Mouse (Mus musculus) stomach, embryonic 14.5 days (tissue): ENCODE data around the gene Olfr287. TPM values are rescaled to one million over a fixed set of nuclear protein-coding genes. Genes with fewer than 3 reads are reported as not detected.
A peak's percentile ranks its signal among the peaks of the same experiment; 100 is the strongest.

Experiments used
- ATAC-seq: fragments of 200-750 bp; cut with Nextera tagmentation; 2 replicates; pipeline ENCODE4 v1.8.0; 2017; ENCODE audit warnings: low read depth, moderate TSS enrichment; ENCODE audit not compliant: insufficient number of reproducible peaks, insufficient read depth, low FRiP score
- H3K27ac ChIP-seq: fragments of 300-500 bp; sonication (generic); 2 replicates; pipeline ENCODE4 v1.5.1; 2014; ENCODE audit warnings: mild to moderate bottlenecking, low read length, moderate library complexity, mixed read lengths
- H3K27me3 ChIP-seq: fragments of 300-500 bp; sonication (generic); 2 replicates; pipeline ENCODE4 v1.6.1; 2014; ENCODE audit warnings: low read length, control low read depth, mixed read lengths; ENCODE audit not compliant: control insufficient read depth, insufficient read depth
- H3K36me3 ChIP-seq: fragments of 300-500 bp; sonication (generic); 2 replicates; pipeline ENCODE4 v1.6.1; 2014; ENCODE audit warnings: mild to moderate bottlenecking, control low read depth, low read length, moderate library complexity, mixed read lengths; ENCODE audit not compliant: control insufficient read depth, insufficient read depth
- H3K4me1 ChIP-seq: fragments of 300-500 bp; sonication (generic); 2 replicates; pipeline ENCODE4 v1.6.1; 2014; ENCODE audit warnings: low read length, control low read depth, mixed read lengths; ENCODE audit not compliant: control insufficient read depth, insufficient read depth
- H3K4me2 ChIP-seq: fragments of 300-500 bp; sonication (generic); replicated peaks from 2 replicates; pipeline ENCODE4 v1.6.1; 2014; ENCODE audit warnings: low read depth, low read length, control low read depth
- H3K4me3 ChIP-seq: fragments of 300-500 bp; sonication (generic); 2 replicates; pipeline ENCODE4 v1.5.1; 2014; ENCODE audit warnings: low read depth, low read length, control low read depth
- H3K9ac ChIP-seq: fragments of 300-500 bp; sonication (generic); replicated peaks from 2 replicates; pipeline ENCODE4 v1.6.1; 2014; ENCODE audit warnings: low read depth, mild to moderate bottlenecking, control low read depth, low read length, moderate library complexity, mixed read lengths
- H3K9me3 ChIP-seq: fragments of 300-500 bp; sonication (generic); 2 replicates; pipeline ENCODE4 v1.6.1; 2016; ENCODE audit warnings: low read depth, low read length, control low read depth; ENCODE audit not compliant: control insufficient read depth
- WGBS: fragments of 180-500 bp; shearing (Covaris S2); extraction: QIAGEN DNeasy Blood & Tissue Kit; methylation state at CpG from one replicate; pipeline ENCODE4 v1.1.7; 2014; 5-methylcytosine and 5-hydroxymethylcytosine counted together
- polyA plus RNA-seq: library from polyadenylated mRNA; unstranded; fragments of >200 nt; fragmentation: Nextera tagmentation; extraction: Ambion mirVana; gene quantifications from 2 replicates; pipeline ENCODE4 v1.2.1, GENCODE M21; 2014

The Olfr287 gene
- polyA plus RNA-seq, 1 experiment from 2014 or later = not detected

GRCm38 (mm10) chr15:98177320-98177719, 43.5 kb downstream of the Olfr287 start:
- Histone ChIP-seq H3K27me3 (peaks cover 3% of the 10 kb centered on the region; the same call in 1 of the 2 replicates), H3K9me3 (no peaks in the 10 kb centered on the region), H3K4me2 (no peak overlapping the region), H3K9ac (no peak overlapping the region), H3K27ac (no peak overlapping the region), H3K4me3 (no peak overlapping the region), H3K4me1 (no peaks in the 10 kb centered on the region), H3K36me3 (no peaks in the 10 kb centered on the region)
- ATAC-seq = no peak
- 69% methylated on average over 3 of the region's 3 CpGs for whole genome bisulfite sequencing

DNA sequence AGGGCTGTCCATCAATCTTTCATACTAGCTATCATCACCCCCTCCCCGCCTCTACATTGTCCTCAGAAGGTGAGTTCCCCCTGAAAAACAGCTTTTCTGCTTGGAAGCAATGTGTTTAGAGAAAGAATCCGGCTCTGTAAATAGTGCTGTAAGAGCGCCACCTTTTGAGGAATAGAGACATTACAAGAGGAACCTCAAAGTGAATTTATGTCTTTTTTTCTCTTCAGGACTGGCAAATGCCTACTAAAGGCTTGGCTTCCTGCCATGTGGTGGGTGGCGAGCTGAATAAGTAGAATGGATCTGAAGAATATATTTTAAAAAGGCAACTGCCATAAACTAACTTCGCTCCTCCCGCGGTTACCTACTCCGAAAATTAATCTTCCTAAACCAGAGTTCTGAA, 47.0 kb downstream of the Olfr287 start:
- H3K4me2 ChIP-seq = no peak overlapping the region
- 39% methylated on average over 8 of the region's 8 CpGs for whole genome bisulfite sequencing
- H3K9me3 ChIP-seq = no peaks in the 10 kb centered on the region
- H3K27ac ChIP-seq = no peak overlapping the region
- ATAC-seq = no peak
- no peak overlapping the region for H3K9ac ChIP-seq
- H3K36me3 ChIP-seq = no peaks in the 10 kb centered on the region
- no peaks in the 10 kb centered on the region for H3K4me1 ChIP-seq
- no peak overlapping the region for H3K4me3 ChIP-seq
- H3K27me3 ChIP-seq = peaks cover 18% of the 10 kb centered on the region

DNA sequence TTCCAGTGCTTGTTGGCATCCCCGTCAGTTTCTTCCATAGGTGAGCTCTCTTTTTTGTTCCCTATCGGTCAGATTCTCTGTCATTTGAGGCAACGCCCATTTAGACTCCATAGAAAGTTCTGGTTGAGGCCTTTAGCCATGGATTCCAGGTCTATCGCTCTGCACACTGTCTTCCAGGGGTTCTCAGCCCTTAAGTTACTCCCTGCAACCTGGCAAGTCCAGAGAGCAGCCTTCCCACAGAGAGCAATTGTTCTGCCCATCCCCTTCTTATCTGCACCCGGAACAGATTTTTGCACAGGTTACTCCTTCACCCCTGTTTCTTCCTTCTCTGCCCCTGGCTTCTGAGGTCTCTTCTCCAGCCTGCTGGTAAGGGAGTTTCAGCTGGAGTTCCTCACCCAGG, 48.7 kb downstream of the Olfr287 start:
- no peak for ATAC-seq
- H3K27me3 ChIP-seq = peaks cover 33% of the 10 kb centered on the region
- no peak overlapping the region for H3K4me3 ChIP-seq

GRCm38 (mm10) chr15:98170917-98171316, 49.9 kb downstream of the Olfr287 start:
- Histone ChIP-seq H3K9ac (no peak overlapping the region), H3K4me1 (peaks cover 7% of the 10 kb centered on the region; the same call in 1 of the 2 replicates), H3K27me3 (peaks cover 44% of the 10 kb centered on the region), H3K4me2 (no peak overlapping the region), H3K4me3 (no peak overlapping the region), H3K27ac (no peak overlapping the region), H3K36me3 (no peaks in the 10 kb centered on the region), H3K9me3 (no peaks in the 10 kb centered on the region)
- WGBS = 69% methylated on average over 9 of the region's 9 CpGs
- no peak for ATAC-seq

More for the DNA sequence above, 48.7 kb downstream of the Olfr287 start:
- 65% methylated on average over 5 of the region's 5 CpGs for WGBS
- Histone ChIP-seq H3K9me3 (no peaks in the 10 kb centered on the region), H3K4me1 (peaks cover 7% of the 10 kb centered on the region; the same call in 1 of the 2 replicates), H3K4me2 (no peak overlapping the region), H3K27ac (no peak overlapping the region), H3K9ac (no peak overlapping the region), H3K36me3 (no peaks in the 10 kb centered on the region)

DNA sequence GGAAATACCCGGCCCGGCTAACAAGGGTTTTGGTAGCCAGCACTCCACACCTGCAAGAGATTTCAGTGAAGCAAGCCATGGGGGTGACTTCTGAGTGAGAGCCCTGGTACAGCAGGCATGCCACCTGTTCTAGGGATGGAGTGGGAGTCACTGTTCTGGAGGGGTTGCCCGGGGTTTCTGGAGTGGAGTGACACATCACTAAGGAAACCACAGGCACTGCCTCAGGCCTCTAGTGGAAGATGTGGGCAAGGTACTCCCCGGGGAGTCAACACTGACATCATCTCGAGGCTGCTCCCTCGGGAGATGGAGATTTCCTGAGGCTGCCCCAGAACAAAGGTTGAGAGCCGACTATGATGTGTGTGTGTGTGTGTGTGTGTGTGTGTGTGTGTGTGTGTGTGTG, 50.5 kb downstream of the Olfr287 start:
- Histone ChIP-seq H3K27me3 (peaks cover 44% of the 10 kb centered on the region), H3K9me3 (no peaks in the 10 kb centered on the region), H3K27ac (no peak overlapping the region), H3K4me2 (no peak overlapping the region), H3K4me1 (peaks cover 7% of the 10 kb centered on the region; the same call in 1 of the 2 replicates), H3K9ac (no peak overlapping the region), H3K4me3 (no peak overlapping the region), H3K36me3 (no peaks in the 10 kb centered on the region)
- no peak for ATAC-seq
- 40% methylated on average over 7 of the region's 7 CpGs for WGBS

- Histone ChIP-seq H3K9me3 (no peaks in the 10 kb centered on the region), H3K9ac (no peak overlapping the region), H3K27ac (no peak overlapping the region), H3K36me3 (no peaks in the 10 kb centered on the region), H3K4me3 (no peak overlapping the region), H3K4me1 (peaks cover 7% of the 10 kb centered on the region; the same call in 1 of the 2 replicates), H3K4me2 (no peak overlapping the region), H3K27me3 (peaks cover 44% of the 10 kb centered on the region)
- 4% methylated on average over 19 of the region's 19 CpGs for WGBS
- ATAC-seq = no peak
These were observed 52.2 kb downstream of the Olfr287 start for GRCm38 (mm10) chr15:98168622-98169004.

DNA sequence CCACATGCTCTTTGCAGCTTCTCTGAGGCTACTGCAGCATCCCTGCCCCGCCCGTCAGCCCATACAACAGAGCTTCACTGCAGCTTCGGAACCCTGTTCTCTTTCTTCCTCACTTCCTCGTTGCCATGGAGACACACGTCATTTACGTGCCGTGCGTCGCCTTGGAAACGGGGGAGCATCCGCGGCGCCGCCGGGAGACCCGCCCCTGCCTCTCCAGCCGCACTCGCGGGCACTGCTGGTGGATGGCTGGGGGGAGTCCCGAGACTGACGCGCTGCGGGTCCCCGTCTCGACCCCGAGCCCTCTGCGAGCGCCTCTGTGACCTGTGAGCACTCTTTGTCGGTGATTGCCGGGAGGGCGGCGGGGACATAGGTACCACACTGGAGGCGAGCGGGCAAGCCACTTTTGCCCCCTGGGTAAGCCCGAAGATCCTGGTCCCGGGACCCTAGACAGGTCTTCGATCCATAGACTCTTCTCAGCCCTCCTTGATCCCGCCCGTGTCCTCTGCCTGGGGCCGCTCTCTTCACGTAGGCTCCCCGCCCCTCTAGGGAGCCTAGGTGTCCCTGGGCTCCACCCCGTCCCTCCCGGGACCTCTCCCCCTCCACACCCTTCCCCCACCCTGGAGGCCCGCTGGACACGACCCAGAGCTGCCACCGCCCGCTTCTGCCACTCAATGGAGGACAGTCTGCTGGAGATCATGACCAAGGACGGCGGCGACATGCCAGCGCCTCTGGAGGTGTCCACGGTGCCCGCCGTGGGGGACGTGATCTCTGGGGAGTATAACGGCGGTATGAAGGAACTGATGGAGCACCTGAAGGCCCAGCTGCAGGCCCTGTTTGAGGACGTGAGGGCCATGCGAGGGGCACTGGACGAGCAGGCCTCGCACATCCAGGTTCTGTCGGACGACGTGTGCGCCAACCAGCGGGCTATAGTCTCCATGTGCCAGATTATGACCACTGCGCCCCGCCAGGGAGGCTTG, 52.9 kb downstream of the Olfr287 start:
- WGBS = 2% methylated on average over 69 of the region's 69 CpGs
- peak overlapping the region; percentile 65 for H3K4me2 ChIP-seq
- peaks cover 7% of the 10 kb centered on the region; the same call in 1 of the 2 replicates for H3K4me1 ChIP-seq
- peak overlapping the region; percentile 35 for H3K4me3 ChIP-seq
- H3K9ac ChIP-seq = no peak overlapping the region
- no peaks in the 10 kb centered on the region for H3K9me3 ChIP-seq
- no peak overlapping the region for H3K27ac ChIP-seq
- H3K36me3 ChIP-seq = no peaks in the 10 kb centered on the region
- peaks cover 41% of the 10 kb centered on the region for H3K27me3 ChIP-seq
- ATAC-seq = peak; percentile 73; the same call in 1 of the 2 replicates

- H3K4me1 ChIP-seq = peaks cover 7% of the 10 kb centered on the region; the same call in 1 of the 2 replicates
- H3K9ac ChIP-seq = no peak within 1 kb of the TSS
- peak within 1 kb of the TSS; percentile 65 for H3K4me2 ChIP-seq
- WGBS = 1% methylated on average over 17 of the region's 18 CpGs
- no peak within 1 kb of the TSS for H3K27ac ChIP-seq
- ATAC-seq = peak; percentile 25; the same call in 1 of the 2 replicates
- H3K27me3 ChIP-seq = peaks cover 41% of the 10 kb centered on the region
- no peaks in the 10 kb centered on the region for H3K36me3 ChIP-seq
- H3K9me3 ChIP-seq = no peaks in the 10 kb centered on the region
- peak within 1 kb of the TSS; percentile 35 for H3K4me3 ChIP-seq
These were observed 53.8 kb downstream of the Olfr287 start, which contains the start of gene Ccdc184 for GRCm38 (mm10) chr15:98166963-98167644. Ccdc184 (plus strand) TSS chr15:98167158.
